Mouse (Mus musculus): ENCODE results near the gene Gm20696.

GRCm38 (mm10) chr6:99377131-99377530, 289.5 kb downstream of the Gm20696 start:
- TF ChIP-seq POLR2A (IDR thresholded peaks at IDR 0.05; ENCODE audit: borderline replicate concordance, control insufficient read depth, low read depth, low read length) (no peak), CTCF (IDR thresholded peaks at IDR 0.05; ENCODE audit: control insufficient read depth, insufficient read depth, low read length) (no peak)
